In the genomic region with DNA sequence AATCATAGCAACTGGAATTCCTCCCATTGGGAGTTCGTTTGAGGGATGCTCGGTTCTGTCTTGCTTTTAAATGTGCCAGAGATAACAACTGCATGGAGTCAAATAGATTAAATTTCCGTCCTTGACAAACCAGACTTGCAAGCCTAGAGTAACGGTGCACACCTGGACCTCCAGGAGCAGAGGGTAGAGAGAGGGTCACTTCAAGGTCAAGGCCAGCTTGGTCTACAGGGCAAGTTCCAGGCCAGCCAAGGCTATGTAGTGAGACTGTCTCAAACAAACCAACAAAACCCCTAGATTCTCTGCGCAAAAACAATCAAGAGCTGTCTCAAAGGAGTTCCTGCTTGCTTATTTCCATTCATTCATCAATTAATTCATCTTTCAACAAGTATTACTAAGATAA, we compare ENCODE assay signal across 8 mouse cellular contexts. TPM values are rescaled to one million over a fixed set of nuclear protein-coding genes. Genes with fewer than 3 reads are reported as not detected.
DNase-seq lines count a peak whose midpoint lies in the region; ATAC-seq lines count a peak whose summit lies in the region.
"Had no signal": no experiment of that assay in that cellular context is flagged by ENCODE, and none has a peak within 500 bp of the region (broad histone marks: within the 10 kb centered on the region; RNA-seq: fewer than 3 reads in every experiment).

No protein-coding gene starts in this region.

- peak; percentile 27; the same call in 1 of the 2 replicates for ATAC-seq in frontal cortex, adult (ENCODE audit: low TSS enrichment)
- peak; percentile 57; the same call in 1 of the 2 replicates for ATAC-seq in hindbrain, embryonic 13.5 days (ENCODE audit: low FRiP score)
- no peak for ATAC-seq in hindbrain, embryonic 11.5 days (ENCODE audit: low FRiP score)
- ATAC-seq in neural tube, embryonic 11.5 days (ENCODE audit: insufficient read depth, low FRiP score, low TSS enrichment), result peak; percentile 24; the same call in 1 of the 2 replicates

- intact Hi-C loops in gastrocnemius, postnatal 36 days (cut with DNase I), result loop anchor here (5.0 kb wide), 1 partner anchor 103 kb away; no protein-coding TSS in a partner anchor

- H3K4me1 ChIP-seq in hindbrain, embryonic 13.5 days (replicated peaks), result peaks cover 5% of the 10 kb centered on the region; the same call in 1 of the 2 replicates
- no peaks in the 10 kb centered on the region for H3K4me1 ChIP-seq in hindbrain, embryonic 11.5 days (replicated peaks; ENCODE audit: control insufficient read depth, insufficient read depth, low read length)
- no peaks in the 10 kb centered on the region for H3K4me1 ChIP-seq in neural tube, embryonic 11.5 days (ENCODE audit: control insufficient read depth, insufficient read depth, low read length)
- H3K4me1 ChIP-seq: embryonic facial prominence, embryonic 12.5 days had no signal

- H3K4me2 ChIP-seq in hindbrain, embryonic 13.5 days, result no peak overlapping the region
- H3K4me2 ChIP-seq in hindbrain, embryonic 11.5 days (replicated peaks; ENCODE audit: low read depth, low read length), result no peak overlapping the region
- H3K4me2 ChIP-seq in neural tube, embryonic 11.5 days (ENCODE audit: low read depth), result no peak overlapping the region
- H3K4me2 ChIP-seq: embryonic facial prominence, embryonic 12.5 days had no signal

- no peak overlapping the region for H3K4me3 ChIP-seq in hindbrain, embryonic 13.5 days
- H3K4me3 ChIP-seq in hindbrain, embryonic 11.5 days (ENCODE audit: low read depth, low read length), result no peak overlapping the region
- H3K4me3 ChIP-seq in neural tube, embryonic 11.5 days (ENCODE audit: low read depth, low read length), result no peak overlapping the region
- H3K4me3 ChIP-seq: embryonic facial prominence, embryonic 12.5 days had no signal

- no peak overlapping the region for H3K9ac ChIP-seq in hindbrain, embryonic 13.5 days
- H3K9ac ChIP-seq in hindbrain, embryonic 11.5 days (ENCODE audit: low read depth, low read length), result no peak overlapping the region
- no peak overlapping the region for H3K9ac ChIP-seq in neural tube, embryonic 11.5 days (ENCODE audit: low read length)
- H3K9ac ChIP-seq: embryonic facial prominence, embryonic 12.5 days had no signal

- H3K27ac ChIP-seq in hindbrain, embryonic 13.5 days, result peak overlapping the region; percentile 23; the same call in 1 of the 2 replicates
- H3K27ac ChIP-seq in hindbrain, embryonic 11.5 days (ENCODE audit: low read depth, low read length), result no peak overlapping the region
- H3K27ac ChIP-seq in neural tube, embryonic 11.5 days (ENCODE audit: low read depth, low read length), result no peak overlapping the region
- H3K27ac ChIP-seq: embryonic facial prominence, embryonic 12.5 days had no signal

- H3K36me3 ChIP-seq in hindbrain, embryonic 13.5 days, result no peaks in the 10 kb centered on the region
- H3K36me3 ChIP-seq in hindbrain, embryonic 11.5 days (ENCODE audit: control insufficient read depth, insufficient read depth, low read length), result no peaks in the 10 kb centered on the region
- H3K36me3 ChIP-seq in neural tube, embryonic 11.5 days (ENCODE audit: control insufficient read depth, insufficient read depth, low read length), result no peaks in the 10 kb centered on the region
- H3K36me3 ChIP-seq: embryonic facial prominence, embryonic 12.5 days had no signal

- H3K27me3 ChIP-seq in hindbrain, embryonic 13.5 days, result no peaks in the 10 kb centered on the region
- no peaks in the 10 kb centered on the region for H3K27me3 ChIP-seq in hindbrain, embryonic 11.5 days (ENCODE audit: control insufficient read depth, insufficient read depth, low read length)
- H3K27me3 ChIP-seq in neural tube, embryonic 11.5 days (ENCODE audit: control insufficient read depth, insufficient read depth, low read length), result no peaks in the 10 kb centered on the region
- H3K27me3 ChIP-seq: embryonic facial prominence, embryonic 12.5 days had no signal

- DNase-seq in frontal cortex, postnatal 25 days (ENCODE audit: low spot score in 2 of 2), result no peak
- no peak for DNase-seq in hindbrain, embryonic 11.5 days (ENCODE audit: low spot score)
- DNase-seq in neural tube, embryonic 11.5 days (ENCODE audit: low spot score), result no peak
- no peak for DNase-seq in neural tube, embryonic 10.5 days (ENCODE audit: extremely low spot score, low spot score)
- DNase-seq in gastrocnemius, postnatal 36 days, result no peak

- 78% methylated on average over 5 of the region's 5 CpGs for WGBS in hindbrain, embryonic 13.5 days
- 79% methylated on average over 5 of the region's 5 CpGs for WGBS in hindbrain, embryonic 11.5 days
- 80% methylated on average over 5 of the region's 5 CpGs for WGBS in neural tube, embryonic 11.5 days

- H3K9me3 ChIP-seq in hindbrain, embryonic 13.5 days, result no peaks in the 10 kb centered on the region
- H3K9me3 ChIP-seq in hindbrain, embryonic 11.5 days (ENCODE audit: control insufficient read depth, low read length), result no peaks in the 10 kb centered on the region
- H3K9me3 ChIP-seq in neural tube, embryonic 11.5 days (ENCODE audit: control insufficient read depth, low read length), result no peaks in the 10 kb centered on the region
- H3K9me3 ChIP-seq: embryonic facial prominence, embryonic 12.5 days had no signal

RNA-seq across cellular contexts. Expression of a gene that starts 7.1 kb away (rescaled TPM):
- 72.5 and 73.1 TPM in 2 replicates for polyA plus RNA-seq in hindbrain, embryonic 13.5 days (2015; fragmentation: Nextera tagmentation; extraction: Ambion mirVana)
- polyA plus RNA-seq in hindbrain, embryonic 11.5 days (2014; fragmentation: Nextera tagmentation; extraction: Ambion mirVana), result 50.2 and 50.9 TPM in 2 replicates
- polyA plus RNA-seq in neural tube, embryonic 11.5 days (2014; fragmentation: Nextera tagmentation; extraction: Ambion mirVana), result 53.8 and 54.8 TPM in 2 replicates
- 100 to 1,000 TPM; 194 to 214 TPM for total RNA-seq in gastrocnemius, postnatal 36 days (2021)

RNA-seq across cellular contexts. Expression of a gene that starts 25.1 kb away (rescaled TPM):
- polyA plus RNA-seq in hindbrain, embryonic 13.5 days (2015; fragmentation: Nextera tagmentation; extraction: Ambion mirVana), result 116 and 119 TPM in 2 replicates
- 116 TPM in 2 replicates for polyA plus RNA-seq in hindbrain, embryonic 11.5 days (2014; fragmentation: Nextera tagmentation; extraction: Ambion mirVana)
- polyA plus RNA-seq in neural tube, embryonic 11.5 days (2014; fragmentation: Nextera tagmentation; extraction: Ambion mirVana), result 112 and 115 TPM in 2 replicates
- 10 to 100 TPM; 16.0 to 17.9 TPM for total RNA-seq in gastrocnemius, postnatal 36 days (2021)
